Mouse (Mus musculus): ENCODE measurements around the gene Alx3. TPM values are rescaled to one million over a fixed set of nuclear protein-coding genes. Genes with fewer than 3 reads are reported as not detected.

The Alx3 gene
- polyA plus RNA-seq, 1 experiment from 2014 or later: 1.2 TPM

DNA sequence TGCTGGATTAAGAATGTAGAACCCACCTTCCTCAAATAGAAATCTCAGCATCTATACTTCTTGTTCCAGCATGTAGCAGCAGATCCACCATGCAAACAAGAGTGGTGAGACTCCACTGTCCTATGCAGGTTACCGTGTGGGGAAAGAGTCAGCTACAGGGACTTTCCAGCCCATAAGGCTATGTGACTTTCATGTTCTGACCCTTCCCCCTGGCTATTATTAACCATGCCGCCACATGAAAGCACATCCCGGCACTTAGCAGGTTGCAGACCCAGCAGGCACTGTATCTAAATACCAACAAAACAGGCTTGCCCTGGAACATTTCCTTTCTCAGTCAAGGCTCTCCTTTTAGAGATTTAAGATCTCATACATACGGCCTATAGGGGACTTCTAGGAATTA lies 16.6 kb downstream of the Alx3 start:
- Histone ChIP-seq H3K27ac (0 out of 2 replicates have a peak overlapping the region, but pooled peaks have one; percentile 15), H3K27me3 (no peaks in the 10 kb centered on the region), H3K4me1 (replicated peaks) (0 out of 2 replicates have a peak, but pooled peaks cover 2% of the 10 kb centered on the region), H3K9ac (replicated peaks) (no peak overlapping the region), H3K4me3 (replicated peaks) (no peak overlapping the region), H3K36me3 (peaks cover 64% of the 10 kb centered on the region), H3K9me3 (no peaks in the 10 kb centered on the region), H3K4me2 (replicated peaks) (no peak overlapping the region)
- WGBS: 70% methylated on average over 4 of the region's 4 CpGs
- ATAC-seq: no peak

DNA sequence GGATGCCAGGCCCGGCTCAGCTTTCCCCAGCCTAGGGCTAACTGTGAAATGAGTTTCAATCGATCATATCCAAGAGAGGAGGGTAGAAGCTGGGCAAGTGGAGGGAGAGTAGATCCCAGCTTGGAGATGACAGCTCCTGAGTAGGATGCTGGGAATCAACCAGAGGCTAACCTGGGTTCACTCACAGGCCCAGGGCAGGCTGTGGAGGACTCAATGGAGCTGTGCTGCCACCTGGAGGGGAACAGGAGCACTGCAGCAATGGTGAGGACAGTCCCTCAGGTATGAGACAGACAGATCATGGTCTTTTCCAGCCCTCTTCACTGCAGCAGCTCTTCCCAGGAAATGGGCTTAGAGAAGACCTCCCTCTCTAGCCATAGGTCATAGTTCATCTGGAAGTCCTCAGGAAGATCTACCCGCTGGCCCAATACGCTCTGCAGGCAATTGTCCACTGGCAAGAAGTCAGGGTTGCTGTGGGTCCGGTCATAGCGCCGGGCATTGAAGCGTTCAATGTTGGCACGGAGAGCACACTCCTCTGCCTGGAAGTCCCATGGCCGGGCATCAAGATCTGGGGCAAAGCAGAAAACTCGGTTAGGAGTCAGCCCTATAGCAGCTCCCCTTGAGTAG lies 18.2 kb downstream of the Alx3 start:
- Histone ChIP-seq H3K4me2 (replicated peaks) (no peak overlapping the region), H3K27me3 (no peaks in the 10 kb centered on the region), H3K4me1 (replicated peaks) (0 out of 2 replicates have a peak, but pooled peaks cover 2% of the 10 kb centered on the region), H3K9ac (replicated peaks) (no peak overlapping the region), H3K27ac (no peak overlapping the region), H3K9me3 (no peaks in the 10 kb centered on the region), H3K4me3 (replicated peaks) (no peak overlapping the region), H3K36me3 (peaks cover 80% of the 10 kb centered on the region)
- 90% methylated on average over 11 of the region's 11 CpGs for WGBS
- peak; percentile 53; the same call in 1 of the 2 replicates for ATAC-seq

DNA sequence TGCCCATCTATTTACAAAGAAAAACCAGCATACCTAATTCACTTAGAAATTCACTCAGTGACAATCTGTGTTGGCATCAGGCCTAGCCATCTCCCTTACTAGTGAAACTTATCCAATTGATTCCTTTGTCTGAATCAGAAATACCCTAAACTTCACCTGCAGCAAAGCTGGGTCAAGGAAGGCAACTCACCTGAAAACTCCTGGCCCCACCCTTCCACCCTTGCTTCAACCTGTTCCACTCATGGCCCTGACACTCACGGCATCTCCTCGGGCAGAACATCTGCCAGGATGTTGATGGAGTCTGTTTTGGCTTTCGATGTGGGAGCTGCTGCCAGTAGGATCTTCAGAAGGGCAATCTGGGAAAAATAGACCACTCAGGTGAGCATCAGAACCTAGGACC lies 23.0 kb downstream of the Alx3 start:
- ATAC-seq: no peak
- Histone ChIP-seq H3K4me1 (replicated peaks) (no peaks in the 10 kb centered on the region), H3K4me3 (replicated peaks) (no peak overlapping the region), H3K27me3 (no peaks in the 10 kb centered on the region), H3K27ac (no peak overlapping the region), H3K9ac (replicated peaks) (no peak overlapping the region), H3K9me3 (no peaks in the 10 kb centered on the region), H3K36me3 (peaks cover 97% of the 10 kb centered on the region), H3K4me2 (replicated peaks) (no peak overlapping the region)
- 97% methylated on average over 3 of the region's 3 CpGs for WGBS

DNA sequence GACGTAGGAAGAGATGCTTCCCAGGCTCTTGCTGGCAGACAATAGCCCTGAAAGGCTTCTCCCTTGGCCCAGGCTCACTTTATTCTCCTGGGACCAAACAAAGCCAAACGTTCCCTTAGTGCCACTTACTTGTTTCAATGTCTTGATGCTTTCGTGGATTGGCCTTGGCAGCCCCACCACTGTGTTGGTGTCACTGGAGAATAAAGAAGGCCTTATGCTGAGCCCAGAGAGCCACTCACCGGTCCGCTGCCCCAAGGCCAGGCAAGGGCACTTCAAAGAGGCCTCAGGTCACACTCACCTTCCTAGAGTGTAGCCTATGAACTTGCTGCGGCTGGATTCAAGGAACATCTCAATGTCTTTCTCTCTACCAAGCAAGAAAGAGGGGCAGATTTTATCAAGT lies 25.1 kb downstream of the Alx3 start:
- H3K4me1 ChIP-seq (replicated peaks): no peaks in the 10 kb centered on the region

DNA sequence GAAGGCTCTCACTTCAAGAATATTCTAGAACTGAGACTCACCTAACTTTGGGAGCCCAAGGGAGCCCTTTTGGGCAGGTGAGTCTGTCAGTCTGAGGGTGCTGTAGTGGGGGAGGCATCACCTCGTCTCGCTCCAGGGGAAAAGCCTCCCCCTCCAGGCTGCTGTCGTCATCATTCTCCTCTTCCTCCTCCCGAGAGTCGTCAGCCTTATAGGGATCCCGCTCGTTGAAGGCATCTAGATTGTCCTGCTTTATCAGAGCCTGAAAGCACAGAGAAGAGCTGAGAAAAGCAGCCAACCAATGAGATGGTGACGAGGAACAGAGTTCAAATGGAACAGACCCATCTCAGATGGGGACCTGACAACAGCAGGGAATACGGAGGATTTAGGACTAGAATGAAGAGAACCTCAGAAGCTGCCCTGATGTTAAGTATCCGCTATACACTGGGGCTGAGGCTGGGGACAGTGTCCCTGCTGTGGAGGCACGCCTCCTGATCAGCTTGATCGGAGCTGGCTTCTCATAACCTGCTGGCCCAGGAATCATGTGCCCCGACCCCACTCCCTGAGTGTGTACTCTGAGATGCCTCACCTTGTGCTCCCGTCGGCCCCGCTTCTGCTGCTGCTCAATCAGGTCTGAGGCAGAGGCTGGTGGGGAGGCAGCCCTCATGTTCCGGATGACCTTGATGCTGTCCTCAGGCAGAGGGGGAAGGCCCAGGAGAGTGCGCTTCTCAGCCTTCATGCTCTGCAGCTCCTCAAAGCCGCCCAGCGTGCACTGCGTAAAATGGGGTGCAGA lies 26.6 kb downstream of the Alx3 start:
- Histone ChIP-seq H3K27me3 (no peaks in the 10 kb centered on the region), H3K9ac (replicated peaks) (no peak overlapping the region), H3K36me3 (peaks cover 97% of the 10 kb centered on the region), H3K4me1 (replicated peaks) (no peaks in the 10 kb centered on the region), H3K4me3 (replicated peaks) (no peak overlapping the region), H3K27ac (no peak overlapping the region), H3K4me2 (replicated peaks) (no peak overlapping the region), H3K9me3 (no peaks in the 10 kb centered on the region)
- no peak for ATAC-seq
- 91% methylated on average over 21 of the region's 21 CpGs for WGBS

More for the DNA sequence above, 25.1 kb downstream of the Alx3 start:
- Histone ChIP-seq H3K9me3 (no peaks in the 10 kb centered on the region), H3K4me3 (replicated peaks) (no peak overlapping the region), H3K36me3 (peaks cover 97% of the 10 kb centered on the region), H3K4me2 (replicated peaks) (no peak overlapping the region), H3K9ac (replicated peaks) (no peak overlapping the region), H3K27me3 (no peaks in the 10 kb centered on the region), H3K27ac (no peak overlapping the region)
- no peak for ATAC-seq
- 88% methylated on average over 6 of the region's 6 CpGs for WGBS

DNA sequence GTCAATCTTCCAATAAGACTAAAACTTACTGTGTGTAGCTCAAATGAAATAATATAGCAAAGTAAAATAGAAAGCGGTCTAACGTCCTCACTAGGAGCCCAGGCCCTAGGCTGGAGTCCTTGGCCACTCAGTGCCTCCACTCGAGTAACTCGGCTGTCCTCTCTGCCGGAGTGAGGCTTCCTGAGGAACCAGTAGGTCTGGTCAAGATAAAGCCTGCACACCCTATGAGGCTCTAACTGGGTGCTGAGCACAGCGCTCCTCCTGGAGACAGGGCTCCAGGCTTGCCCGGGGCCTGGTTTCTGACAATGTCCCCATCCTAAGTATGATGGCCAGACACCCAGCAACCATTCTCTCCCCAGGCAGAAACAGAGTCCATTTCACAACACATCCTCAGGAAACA lies 27.7 kb downstream of the Alx3 start:
- no peaks in the 10 kb centered on the region for H3K4me1 ChIP-seq (replicated peaks)
- no peak overlapping the region for H3K4me3 ChIP-seq (replicated peaks)
- H3K27me3 ChIP-seq: no peaks in the 10 kb centered on the region
- H3K9ac ChIP-seq (replicated peaks): no peak overlapping the region
- H3K4me2 ChIP-seq (replicated peaks): no peak overlapping the region
- H3K27ac ChIP-seq: no peak overlapping the region
- no peaks in the 10 kb centered on the region for H3K9me3 ChIP-seq
- 97% methylated on average over 7 of the region's 7 CpGs for WGBS
- H3K36me3 ChIP-seq: peaks cover 97% of the 10 kb centered on the region
- ATAC-seq: no peak

DNA sequence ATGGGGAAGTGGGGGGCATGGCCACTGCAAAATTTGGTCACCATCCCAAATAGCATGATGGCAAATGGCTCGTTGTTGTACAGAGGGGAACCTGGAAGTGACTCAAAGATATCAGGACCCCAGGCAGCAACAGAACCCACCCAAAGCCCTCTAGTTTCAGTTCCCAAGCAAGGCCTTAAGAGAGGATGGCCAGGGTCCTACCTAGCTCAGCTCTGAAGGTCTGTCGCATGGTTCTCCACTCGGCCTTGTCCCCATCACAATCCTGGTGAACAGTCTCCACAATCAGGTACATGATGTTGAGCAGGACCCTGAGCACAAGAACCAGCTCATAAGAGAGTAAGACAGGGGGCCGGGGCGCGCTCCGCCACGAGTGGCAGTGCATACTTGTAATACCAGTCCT lies 29.6 kb downstream of the Alx3 start:
- WGBS: 98% methylated on average over 8 of the region's 8 CpGs
- no peak for ATAC-seq
- Histone ChIP-seq H3K9me3 (no peaks in the 10 kb centered on the region), H3K27me3 (no peaks in the 10 kb centered on the region), H3K36me3 (peaks cover 91% of the 10 kb centered on the region), H3K9ac (replicated peaks) (no peak overlapping the region), H3K27ac (no peak overlapping the region), H3K4me2 (replicated peaks) (no peak overlapping the region), H3K4me3 (replicated peaks) (no peak overlapping the region), H3K4me1 (replicated peaks) (peaks cover 8% of the 10 kb centered on the region)

DNA sequence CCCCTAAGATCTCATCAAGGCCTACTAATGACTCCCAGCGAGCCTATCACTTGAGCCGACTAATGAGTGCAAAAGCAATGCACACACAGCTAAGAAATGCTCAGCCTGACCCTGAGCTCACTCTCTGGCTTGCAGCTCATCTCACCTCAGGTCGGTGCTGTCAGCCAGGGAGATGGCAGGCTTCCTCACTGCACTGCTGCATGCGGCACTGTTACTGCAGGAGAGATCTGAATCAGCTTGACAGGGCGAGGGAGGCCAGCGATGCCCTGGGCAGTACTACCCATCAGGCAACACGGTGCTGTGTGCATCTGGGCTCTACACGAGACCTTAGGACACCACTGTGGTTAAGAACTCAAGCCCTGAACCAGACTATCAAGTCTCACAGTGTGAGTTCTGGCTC lies 30.7 kb downstream of the Alx3 start:
- no peak overlapping the region for H3K27ac ChIP-seq
- ATAC-seq: no peak
- 94% methylated on average over 8 of the region's 8 CpGs for WGBS
- H3K9ac ChIP-seq (replicated peaks): no peak overlapping the region
- peaks cover 83% of the 10 kb centered on the region for H3K36me3 ChIP-seq
- no peaks in the 10 kb centered on the region for H3K9me3 ChIP-seq
- H3K4me3 ChIP-seq (replicated peaks): no peak overlapping the region
- H3K4me1 ChIP-seq (replicated peaks): peaks cover 19% of the 10 kb centered on the region
- no peaks in the 10 kb centered on the region for H3K27me3 ChIP-seq
- H3K4me2 ChIP-seq (replicated peaks): no peak overlapping the region

DNA sequence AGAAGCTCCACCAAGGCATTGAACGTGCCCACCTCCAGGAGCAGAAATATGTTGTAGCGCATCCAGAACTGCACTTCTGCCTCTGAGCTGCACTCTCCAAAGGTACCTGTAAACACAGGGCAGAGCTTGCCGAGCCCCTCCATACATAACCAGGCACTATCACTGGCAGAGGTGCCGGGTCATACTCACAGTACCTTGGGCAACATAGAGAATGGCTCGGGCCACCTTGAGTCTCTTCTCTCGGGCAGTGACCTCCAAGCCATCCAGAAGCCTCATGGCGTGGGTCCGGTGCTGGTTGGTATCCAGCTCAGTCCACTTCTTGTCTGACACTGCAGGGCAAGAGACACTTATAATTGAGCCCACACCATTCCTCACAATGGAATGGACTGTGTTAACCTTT lies 31.9 kb downstream of the Alx3 start:
- peaks cover 71% of the 10 kb centered on the region for H3K36me3 ChIP-seq
- no peak overlapping the region for H3K27ac ChIP-seq
- no peak overlapping the region for H3K4me2 ChIP-seq (replicated peaks)
- H3K4me3 ChIP-seq (replicated peaks): no peak overlapping the region
- WGBS: 94% methylated on average over 8 of the region's 8 CpGs
- no peak overlapping the region for H3K9ac ChIP-seq (replicated peaks)
- no peaks in the 10 kb centered on the region for H3K27me3 ChIP-seq
- peaks cover 21% of the 10 kb centered on the region for H3K4me1 ChIP-seq (replicated peaks)
- no peaks in the 10 kb centered on the region for H3K9me3 ChIP-seq
- no peak for ATAC-seq

DNA sequence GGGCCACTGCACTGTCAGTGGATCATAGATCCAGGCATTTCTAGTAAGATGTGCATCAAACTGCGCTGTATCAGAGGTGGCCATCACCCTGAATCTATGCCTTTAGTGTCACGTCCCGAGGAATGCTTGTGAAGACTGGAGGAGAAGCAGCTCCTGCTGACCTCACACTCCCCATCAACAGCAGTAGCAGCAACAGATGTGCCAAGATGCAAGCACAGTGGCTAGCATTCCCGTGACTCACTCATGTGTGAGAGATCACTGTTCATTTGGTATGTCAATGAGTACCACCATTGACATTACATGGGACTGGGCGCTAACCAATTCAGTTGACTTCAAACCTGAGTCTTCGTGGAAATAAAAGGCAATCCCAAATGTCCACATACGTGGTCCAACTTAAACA lies 32.8 kb downstream of the Alx3 start:
- H3K4me3 ChIP-seq (replicated peaks): no peak overlapping the region
- H3K36me3 ChIP-seq: peaks cover 62% of the 10 kb centered on the region
- WGBS: 88% methylated on average over 7 of the region's 7 CpGs

DNA sequence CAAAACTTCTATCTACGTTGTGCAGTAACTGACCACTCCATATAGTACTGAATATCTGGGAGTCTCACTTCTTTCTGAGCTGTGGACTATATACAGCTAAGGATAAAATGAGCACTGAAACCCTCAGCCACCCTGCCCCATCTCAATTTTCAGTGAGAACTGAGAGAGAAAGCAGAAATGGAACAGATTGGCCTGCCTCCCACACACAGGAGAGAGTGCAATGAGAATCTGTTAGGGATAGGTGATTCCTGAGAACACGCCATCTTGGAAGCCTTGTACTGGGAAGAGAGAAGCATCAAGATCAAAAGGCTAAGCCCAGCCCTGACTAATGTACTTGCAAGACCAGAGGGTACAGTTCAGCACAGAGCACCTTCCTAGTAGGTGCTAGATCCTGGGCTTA lies 33.7 kb downstream of the Alx3 start:
- no peak overlapping the region for H3K27ac ChIP-seq
- 91% methylated on average over 2 of the region's 2 CpGs for WGBS
- H3K4me1 ChIP-seq (replicated peaks): peaks cover 24% of the 10 kb centered on the region
- H3K4me3 ChIP-seq (replicated peaks): no peak overlapping the region
- no peaks in the 10 kb centered on the region for H3K27me3 ChIP-seq
- ATAC-seq: no peak
- no peak overlapping the region for H3K4me2 ChIP-seq (replicated peaks)
- no peak overlapping the region for H3K9ac ChIP-seq (replicated peaks)
- no peaks in the 10 kb centered on the region for H3K9me3 ChIP-seq
- peaks cover 53% of the 10 kb centered on the region for H3K36me3 ChIP-seq

More for the DNA sequence above, 32.8 kb downstream of the Alx3 start:
- Histone ChIP-seq H3K27ac (no peak overlapping the region), H3K4me2 (replicated peaks) (no peak overlapping the region), H3K4me1 (replicated peaks) (peaks cover 24% of the 10 kb centered on the region), H3K27me3 (no peaks in the 10 kb centered on the region), H3K9ac (replicated peaks) (no peak overlapping the region), H3K9me3 (no peaks in the 10 kb centered on the region)
- ATAC-seq: no peak

DNA sequence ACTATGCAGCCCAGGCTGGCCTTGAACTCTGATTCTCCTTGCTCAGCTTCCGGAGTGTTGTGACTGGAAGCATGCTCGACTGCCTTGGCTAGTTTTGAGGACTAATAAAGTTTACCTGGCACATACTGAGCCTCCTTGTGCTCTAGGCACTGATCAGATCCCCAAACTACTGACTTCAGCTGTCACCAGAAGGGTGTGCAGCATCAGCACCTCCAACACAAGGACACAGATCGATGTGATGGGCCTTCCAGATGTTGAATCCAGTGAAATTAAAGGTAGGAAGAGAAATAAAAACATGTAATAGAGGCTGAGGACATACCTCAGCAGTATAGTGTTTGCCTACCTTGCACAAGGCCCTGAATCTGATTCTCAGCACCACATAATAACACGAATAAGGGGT lies 34.6 kb downstream of the Alx3 start:
- Histone ChIP-seq H3K27me3 (no peaks in the 10 kb centered on the region), H3K9me3 (no peaks in the 10 kb centered on the region), H3K9ac (replicated peaks) (no peak overlapping the region), H3K27ac (no peak overlapping the region), H3K4me1 (replicated peaks) (peaks cover 24% of the 10 kb centered on the region), H3K4me2 (replicated peaks) (peak overlapping the region; percentile 68), H3K4me3 (replicated peaks) (no peak overlapping the region), H3K36me3 (peaks cover 44% of the 10 kb centered on the region)
- no peak for ATAC-seq
- WGBS: 96% methylated on average over 4 of the region's 4 CpGs
